Mouse (Mus musculus) right cerebral cortex, adult 18-20 months (tissue): ENCODE data around the gene Vmn1r214.

Experiments used
- DNase-seq: peaks from one replicate; pipeline ENCODE4 v3.0.0; 2022; ENCODE audit warnings: mixed read lengths

The Vmn1r214 gene

GRCm38 (mm10) chr13:23030118-23030517 is at the start of gene Vmn1r214:
Gene Vmn1r214, plus strand, starts transcription at chr13:23030418.
- no peak for DNase-seq

- no peak for DNase-seq
Measured at GRCm38 (mm10) chr13:22990214-22990891, 39.9 kb upstream of the Vmn1r214 start.

DNA sequence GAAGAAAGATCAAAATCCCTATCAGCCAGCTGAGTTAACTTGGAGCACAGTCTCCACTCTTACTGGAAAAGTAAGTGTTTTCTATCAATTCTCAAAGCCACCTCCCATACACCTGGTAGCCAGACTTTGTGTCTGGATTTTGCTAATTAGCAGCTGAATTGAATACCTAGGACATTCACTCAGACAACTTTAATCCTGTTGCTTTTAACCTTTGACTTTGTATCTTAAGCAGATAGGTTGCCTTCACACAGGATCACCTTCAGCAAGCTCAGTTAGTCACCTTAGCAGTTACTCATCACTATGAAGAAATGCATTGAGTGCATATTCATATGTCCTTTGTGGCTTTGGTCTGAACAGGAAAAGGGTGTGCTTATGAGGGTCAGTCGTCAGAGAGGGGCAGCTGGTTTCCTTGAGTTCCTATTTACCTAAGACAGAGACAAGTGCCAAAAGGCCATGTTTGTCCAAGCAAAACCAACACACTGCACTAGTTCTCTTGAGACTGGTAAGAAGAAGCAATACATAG is 38.0 kb upstream of the Vmn1r214 start:
- DNase-seq = no peak

DNA sequence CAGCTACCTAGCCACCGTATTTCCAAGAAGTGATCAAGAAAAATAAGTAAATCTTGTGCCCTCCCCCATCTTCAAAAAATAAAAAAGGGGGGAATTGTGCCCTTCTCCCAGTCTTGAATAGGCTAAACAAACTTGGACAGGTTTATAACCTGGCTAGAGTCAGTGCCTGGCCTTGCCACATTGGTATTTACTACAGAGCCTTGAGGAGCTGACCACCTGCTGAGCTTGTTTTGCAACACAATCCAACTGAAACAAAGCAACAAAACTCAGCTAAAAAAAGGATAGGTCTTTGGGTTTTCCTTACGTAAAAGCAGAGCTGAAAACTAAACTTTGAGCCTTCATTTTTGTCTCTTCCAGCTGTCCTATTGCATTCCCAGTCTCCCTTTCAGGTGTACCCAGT is 37.5 kb upstream of the Vmn1r214 start:
- no peak for DNase-seq

- DNase-seq = no peak
Measured at GRCm38 (mm10) chr13:23007356-23007755, 22.9 kb upstream of the Vmn1r214 start, which contains the start of gene Vmn1r213. Gene Vmn1r213, plus strand, starts transcription at chr13:23007656.

DNA sequence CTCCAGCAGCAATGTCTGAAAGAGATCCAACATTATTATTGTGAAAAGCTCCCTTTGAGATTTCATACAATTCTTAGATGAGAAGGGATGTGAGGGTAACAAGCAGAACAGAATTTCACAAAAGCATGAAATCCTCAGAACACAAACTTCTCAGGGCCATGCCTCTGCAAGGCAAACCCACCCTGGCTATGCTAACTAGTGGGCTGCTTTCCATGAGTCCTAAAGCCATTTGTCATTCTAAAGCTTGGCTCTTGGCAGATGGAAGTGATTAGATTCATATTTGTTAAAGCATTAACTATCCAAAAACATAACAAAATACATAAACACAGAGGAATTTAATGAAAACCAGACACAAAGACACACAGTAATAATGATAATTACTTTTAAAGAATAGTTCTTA is 12.1 kb upstream of the Vmn1r214 start:
- DNase-seq = no peak

GRCm38 (mm10) chr13:23024812-23025211 is 5.4 kb upstream of the Vmn1r214 start:
- DNase-seq = no peak

DNA sequence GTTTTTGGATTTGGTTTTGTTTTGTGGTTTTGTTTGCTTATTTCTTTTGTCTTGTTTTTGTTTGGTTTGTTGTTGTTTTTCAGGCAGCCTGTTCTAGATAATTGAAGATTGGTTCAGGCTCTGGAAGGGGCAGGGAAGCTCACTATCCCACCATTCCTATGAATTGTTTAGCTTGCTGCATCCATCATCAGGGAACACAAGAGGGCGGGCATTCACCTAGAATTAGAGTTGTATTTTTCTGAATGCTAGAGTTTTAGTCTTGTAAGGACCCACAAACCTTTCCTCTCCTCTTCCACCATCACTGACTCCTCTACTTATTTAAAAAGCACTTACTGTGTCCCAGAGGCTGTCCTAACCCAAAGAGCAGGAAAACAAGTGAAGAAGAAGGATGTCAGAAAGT is 27.6 kb downstream of the Vmn1r214 start:
- DNase-seq = no peak

DNA sequence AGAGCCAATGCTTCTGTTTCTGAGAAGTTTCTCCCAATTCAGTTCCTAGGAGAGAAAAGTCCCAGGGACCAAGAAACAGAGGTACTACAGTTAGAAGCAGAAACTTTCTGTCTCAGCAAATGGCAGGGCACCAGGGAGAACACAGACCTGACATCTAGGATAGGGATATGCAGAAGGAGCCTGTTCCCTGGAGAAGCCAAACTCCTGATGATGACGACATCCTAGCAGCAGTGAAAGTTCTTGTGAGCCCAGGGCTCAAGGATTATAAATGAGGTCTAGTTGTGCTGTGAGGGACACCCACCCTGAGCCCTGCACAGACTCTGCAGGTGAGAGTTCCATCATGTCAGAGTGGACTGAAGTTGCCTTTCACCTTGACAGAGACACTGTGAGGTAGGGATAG is 37.5 kb downstream of the Vmn1r214 start, which contains the start of gene Vmn1r215:
TSS of gene Vmn1r215 (plus strand) at position 301 of the 400 bp plus-strand sequence.
- DNase-seq = no peak

DNA sequence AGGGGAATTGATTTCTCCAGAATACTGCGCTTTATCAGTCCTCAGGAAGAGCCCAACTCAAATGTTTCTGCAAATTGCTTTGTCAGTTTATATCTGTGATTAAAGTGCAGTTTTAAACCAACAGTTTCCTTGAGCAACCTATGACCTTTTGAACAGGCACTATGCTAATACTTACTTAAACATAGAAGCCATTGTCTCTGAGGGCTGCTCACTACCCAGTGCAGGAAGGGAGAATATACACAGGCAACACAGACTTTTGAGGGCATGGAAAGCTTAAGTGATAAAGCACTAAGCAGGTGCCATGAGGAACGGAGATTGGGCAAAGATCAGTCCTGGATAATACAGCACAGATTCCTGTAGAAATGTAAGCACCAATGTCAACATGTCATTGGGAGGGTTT is 39.1 kb downstream of the Vmn1r214 start:
- no peak for DNase-seq
